Mouse (Mus musculus): ENCODE results near the gene Ankrd35. TPM values are rescaled to one million over a fixed set of nuclear protein-coding genes. Genes with fewer than 3 reads are reported as not detected.

Ankrd35 gene
- 1.0 and 1.3 TPM in 2 replicates for polyA plus RNA-seq (2015; fragmentation: Nextera tagmentation; extraction: Ambion mirVana)

GRCm38 (mm10) chr3:96669727-96670468 lies at the start of gene Ankrd35:
Gene Ankrd35, plus strand, starts transcription at chr3:96670131.
- 5% methylated on average over 35 of the region's 35 CpGs for WGBS
- ATAC-seq (replicated peaks; ENCODE audit: low FRiP score, low read depth), result peak; percentile 93
- Histone ChIP-seq H3K27me3 (ENCODE audit: insufficient read depth, low read length) (no peaks in the 10 kb centered on the region), H3K4me1 (replicated peaks; ENCODE audit: insufficient read depth, low read length) (no peaks in the 10 kb centered on the region), H3K4me3 (replicated peaks; ENCODE audit: low read depth, low read length) (peak within 1 kb of the TSS; percentile 36), H3K27ac (no peak within 1 kb of the TSS), H3K36me3 (ENCODE audit: insufficient read depth, low read length) (no peaks in the 10 kb centered on the region), H3K9ac (ENCODE audit: low read depth, low read length) (no peak within 1 kb of the TSS), H3K4me2 (ENCODE audit: low read length) (peak within 1 kb of the TSS; percentile 80), H3K9me3 (replicated peaks; ENCODE audit: low read length) (no peaks in the 10 kb centered on the region)
- TF ChIP-seq CTCF (IDR thresholded peaks at IDR 0.05; ENCODE audit: low read depth), result peak; percentile 52
- peak; percentile 96 for DNase-seq (ENCODE audit: low spot score)

- Histone ChIP-seq H3K9ac (ENCODE audit: low read depth, low read length) (no peak overlapping the region), H3K4me3 (replicated peaks; ENCODE audit: low read depth, low read length) (no peak overlapping the region), H3K4me1 (replicated peaks; ENCODE audit: insufficient read depth, low read length) (no peaks in the 10 kb centered on the region), H3K27me3 (ENCODE audit: insufficient read depth, low read length) (no peaks in the 10 kb centered on the region), H3K4me2 (ENCODE audit: low read length) (no peak overlapping the region), H3K9me3 (replicated peaks; ENCODE audit: low read length) (no peaks in the 10 kb centered on the region), H3K27ac (no peak overlapping the region), H3K36me3 (ENCODE audit: insufficient read depth, low read length) (peaks cover 31% of the 10 kb centered on the region)
- ATAC-seq (replicated peaks; ENCODE audit: low FRiP score, low read depth) (no peak), DNase-seq (ENCODE audit: low spot score) (no peak)
- whole genome bisulfite sequencing, result 90% methylated on average over 4 of the region's 4 CpGs
- no peak for TF ChIP-seq CTCF (IDR thresholded peaks at IDR 0.05; ENCODE audit: low read depth)
These were observed 46.7 kb upstream of the Ankrd35 start for GRCm38 (mm10) chr3:96623201-96623600.

- peak within 1 kb of the TSS; percentile 79 for H3K4me2 ChIP-seq (ENCODE audit: low read length)
- no peaks in the 10 kb centered on the region for H3K9me3 ChIP-seq (replicated peaks; ENCODE audit: low read length)
- WGBS, result under 1% methylated on average over 48 of the region's 48 CpGs
- DNase-seq (ENCODE audit: low spot score) (peak; percentile 99), ATAC-seq (replicated peaks; ENCODE audit: low FRiP score, low read depth) (peak; percentile 92)
- no peak for TF ChIP-seq CTCF (IDR thresholded peaks at IDR 0.05; ENCODE audit: low read depth)
- H3K4me1 ChIP-seq (replicated peaks; ENCODE audit: insufficient read depth, low read length), result no peaks in the 10 kb centered on the region
- peak within 1 kb of the TSS; percentile 64 for H3K4me3 ChIP-seq (replicated peaks; ENCODE audit: low read depth, low read length)
- H3K27ac ChIP-seq, result peak within 1 kb of the TSS; percentile 75
- peaks cover 5% of the 10 kb centered on the region; the same call in 1 of the 2 replicates for H3K36me3 ChIP-seq (ENCODE audit: insufficient read depth, low read length)
- no peaks in the 10 kb centered on the region for H3K27me3 ChIP-seq (ENCODE audit: insufficient read depth, low read length)
- H3K9ac ChIP-seq (ENCODE audit: low read depth, low read length), result peak within 1 kb of the TSS; percentile 77
These were observed 40.0 kb upstream of the Ankrd35 start, which contains the start of gene Rbm8a for GRCm38 (mm10) chr3:96629729-96630600. Gene Rbm8a, plus strand, starts transcription at chr3:96629933.

GRCm38 (mm10) chr3:96632058-96632457 lies 37.9 kb upstream of the Ankrd35 start:
- TF ChIP-seq CTCF (IDR thresholded peaks at IDR 0.05; ENCODE audit: low read depth), result no peak
- DNase-seq (ENCODE audit: low spot score) (no peak), ATAC-seq (replicated peaks; ENCODE audit: low FRiP score, low read depth) (no peak)
- H3K9me3 ChIP-seq (replicated peaks; ENCODE audit: low read length), result no peaks in the 10 kb centered on the region
- no peak overlapping the region for H3K9ac ChIP-seq (ENCODE audit: low read depth, low read length)
- H3K4me1 ChIP-seq (replicated peaks; ENCODE audit: insufficient read depth, low read length), result peaks cover 7% of the 10 kb centered on the region
- no peaks in the 10 kb centered on the region for H3K27me3 ChIP-seq (ENCODE audit: insufficient read depth, low read length)
- peaks cover 5% of the 10 kb centered on the region; the same call in 1 of the 2 replicates for H3K36me3 ChIP-seq (ENCODE audit: insufficient read depth, low read length)
- H3K27ac ChIP-seq, result no peak overlapping the region
- H3K4me3 ChIP-seq (replicated peaks; ENCODE audit: low read depth, low read length), result no peak overlapping the region
- H3K4me2 ChIP-seq (ENCODE audit: low read length), result no peak overlapping the region

GRCm38 (mm10) chr3:96634015-96634414 lies 35.9 kb upstream of the Ankrd35 start:
- peaks cover 17% of the 10 kb centered on the region for H3K36me3 ChIP-seq (ENCODE audit: insufficient read depth, low read length)
- no peak overlapping the region for H3K27ac ChIP-seq
- H3K4me2 ChIP-seq (ENCODE audit: low read length), result no peak overlapping the region
- no peaks in the 10 kb centered on the region for H3K27me3 ChIP-seq (ENCODE audit: insufficient read depth, low read length)
- WGBS, result 61% methylated on average over 1 of the region's 1 CpGs
- ATAC-seq (replicated peaks; ENCODE audit: low FRiP score, low read depth) (no peak), DNase-seq (ENCODE audit: low spot score) (no peak)
- H3K9ac ChIP-seq (ENCODE audit: low read depth, low read length), result no peak overlapping the region
- H3K4me1 ChIP-seq (replicated peaks; ENCODE audit: insufficient read depth, low read length), result peaks cover 7% of the 10 kb centered on the region
- H3K9me3 ChIP-seq (replicated peaks; ENCODE audit: low read length), result no peaks in the 10 kb centered on the region
- no peak for TF ChIP-seq CTCF (IDR thresholded peaks at IDR 0.05; ENCODE audit: low read depth)
- H3K4me3 ChIP-seq (replicated peaks; ENCODE audit: low read depth, low read length), result no peak overlapping the region

Measured in kidney, postnatal 0 days (tissue).